Mouse (Mus musculus) cerebellum, adult 2 months (tissue): ENCODE measurements around the gene Axl.

Experiments
- CTCF ChIP-seq: fragments of 200-500 bp; IDR thresholded peaks from 2 replicates; pipeline ENCODE4 v1.5.1; 2011; ENCODE audit warnings: low read depth, mild to moderate bottlenecking, control low read depth, low read length, moderate library complexity, borderline replicate concordance; ENCODE audit not compliant: insufficient read depth
- POLR2A ChIP-seq: fragments of 200-500 bp; IDR thresholded peaks from 2 replicates; pipeline ENCODE4 v1.6.1; 2011; ENCODE audit warnings: low read length, control low read depth, borderline replicate concordance; ENCODE audit not compliant: insufficient read depth

DNA sequence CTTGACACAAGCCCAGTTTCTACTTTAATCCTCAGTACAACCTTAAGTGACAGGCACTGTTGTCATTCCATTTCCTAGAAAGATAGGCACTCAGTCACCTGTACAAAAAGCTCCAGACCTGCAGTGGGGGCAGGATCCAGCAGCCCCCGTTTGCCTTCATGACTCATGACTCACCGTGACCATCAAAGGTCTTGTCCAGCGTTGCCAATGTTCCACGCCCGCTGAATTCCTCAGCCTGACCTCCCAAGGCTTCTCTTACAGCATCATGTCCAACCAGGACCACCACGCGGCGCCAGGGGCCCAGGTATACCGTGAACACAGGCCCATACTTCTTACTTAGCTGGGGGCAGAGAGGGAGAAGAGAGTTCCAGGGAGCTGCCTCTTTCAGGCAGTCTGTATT lies 26.2 kb upstream of the Axl start:
- TF ChIP-seq CTCF (no peak), POLR2A (no peak)
